In the genomic region with DNA sequence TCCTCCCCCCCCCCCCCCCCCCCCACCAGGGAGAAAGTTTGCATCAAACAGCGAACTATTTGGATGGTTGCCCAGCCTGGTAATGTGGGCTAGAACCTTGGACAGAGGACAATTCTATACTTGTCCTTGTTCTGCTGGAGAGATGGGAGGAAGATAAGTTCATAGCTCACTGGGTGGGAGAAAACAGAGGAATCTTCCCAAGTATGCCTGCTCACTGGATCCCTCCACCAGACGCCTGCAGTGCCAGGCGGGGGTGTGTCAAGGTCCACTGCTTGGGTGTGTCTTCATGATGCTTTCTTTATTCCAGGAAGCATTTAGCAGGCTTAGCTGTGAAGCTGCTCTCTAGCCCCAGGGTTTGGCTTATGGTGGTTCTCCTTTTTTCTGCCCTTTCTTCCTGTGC, we compare ENCODE assay signal across 8 mouse cellular contexts. TPM values are rescaled to one million over a fixed set of nuclear protein-coding genes. Genes with fewer than 3 reads are reported as not detected.
A peak's percentile ranks its signal among the peaks of the same experiment; 100 is the strongest.
DNase-seq lines count a peak whose midpoint lies in the region; ATAC-seq and TF ChIP-seq lines count a peak whose summit lies in the region.

No protein-coding gene starts in this region.

- no peaks in the 10 kb centered on the region for H3K36me3 ChIP-seq in forebrain, embryonic 11.5 days (ENCODE audit: control insufficient read depth, insufficient read depth, low read length)
- H3K36me3 ChIP-seq in midbrain, embryonic 11.5 days (ENCODE audit: control insufficient read depth, insufficient read depth, low read length): no peaks in the 10 kb centered on the region

- H3K27me3 ChIP-seq in forebrain, embryonic 11.5 days (ENCODE audit: control insufficient read depth, insufficient read depth, low read length): no peaks in the 10 kb centered on the region
- H3K27me3 ChIP-seq in midbrain, embryonic 11.5 days (ENCODE audit: control insufficient read depth, insufficient read depth, low read length): no peaks in the 10 kb centered on the region

- H3K4me2 ChIP-seq in forebrain, embryonic 11.5 days (ENCODE audit: low read depth, low read length, severe bottlenecking): peak overlapping the region; percentile 18; the same call in 1 of the 2 replicates
- H3K4me2 ChIP-seq in midbrain, embryonic 11.5 days: no peak overlapping the region

- no peak for TF ChIP-seq CTCF in layer of hippocampus, adult 2 months (conservative IDR thresholded peaks at IDR 0.05)

- H3K9ac ChIP-seq in forebrain, embryonic 11.5 days (ENCODE audit: low read length): peak overlapping the region; percentile 28; the same call in 1 of the 2 replicates
- peak overlapping the region; percentile 6; the same call in 1 of the 2 replicates for H3K9ac ChIP-seq in midbrain, embryonic 11.5 days (ENCODE audit: low read length)

- DNase-seq in layer of hippocampus, adult 2 months (ENCODE audit: low spot score in 2 of 2): no peak
- no peak for DNase-seq in layer of hippocampus, adult 9-10 months (ENCODE audit: low spot score)
- peak; percentile 82 for DNase-seq in Muller cell, postnatal 12 days (ENCODE audit: inconsistent ontology term)
- no peak for DNase-seq in forebrain, embryonic 11.5 days (ENCODE audit: low spot score)
- DNase-seq in kidney, adult 8-10 months: peak; percentile 57 to 73
- no peak for DNase-seq in midbrain, embryonic 11.5 days (ENCODE audit: low spot score, missing footprints)
- DNase-seq in layer of hippocampus, postnatal 25 days (ENCODE audit: extremely low spot score in 1 of 2, low spot score in 1 of 2): no peak
- DNase-seq in right cerebral cortex, postnatal 4 days: no peak

- 13% methylated on average over 3 of the region's 3 CpGs for WGBS in forebrain, embryonic 11.5 days
- 20% methylated on average over 3 of the region's 3 CpGs for WGBS in midbrain, embryonic 11.5 days

- H3K4me1 ChIP-seq in forebrain, embryonic 11.5 days (replicated peaks; ENCODE audit: control insufficient read depth, insufficient read depth, low read length): peaks cover 56% of the 10 kb centered on the region
- H3K4me1 ChIP-seq in midbrain, embryonic 11.5 days (ENCODE audit: control insufficient read depth, insufficient read depth, low read length): peaks cover 65% of the 10 kb centered on the region

- H3K27ac ChIP-seq in layer of hippocampus, adult 2 months: peak overlapping the region; percentile 74
- H3K27ac ChIP-seq in forebrain, embryonic 11.5 days (ENCODE audit: low read depth, low read length): peak overlapping the region; percentile 54
- peak overlapping the region; percentile 72 for H3K27ac ChIP-seq in midbrain, embryonic 11.5 days (ENCODE audit: low read depth, low read length)

- ATAC-seq in forebrain, embryonic 11.5 days (replicated peaks; ENCODE audit: low FRiP score): 0 out of 2 replicates have a peak, but pooled peaks have one; percentile 6
- ATAC-seq in midbrain, embryonic 11.5 days (ENCODE audit: low FRiP score): peak; percentile 34; the same call in 1 of the 2 replicates

- H3K4me3 ChIP-seq in layer of hippocampus, adult 2 months: no peak overlapping the region
- H3K4me3 ChIP-seq in forebrain, embryonic 11.5 days (ENCODE audit: low read depth, low read length): no peak overlapping the region
- no peak overlapping the region for H3K4me3 ChIP-seq in midbrain, embryonic 11.5 days (ENCODE audit: low read depth, low read length)

- no peaks in the 10 kb centered on the region for H3K9me3 ChIP-seq in forebrain, embryonic 11.5 days (ENCODE audit: control insufficient read depth, low read length)
- H3K9me3 ChIP-seq in midbrain, embryonic 11.5 days (ENCODE audit: control insufficient read depth, low read length): no peaks in the 10 kb centered on the region

RNA-seq across cellular contexts. Expression of gene Sept11, which starts 34.5 kb away (rescaled TPM):
- total RNA-seq in layer of hippocampus, adult 2 months (2021): 100 to 1,000 TPM; 107 to 115 TPM
- polyA plus RNA-seq in forebrain, embryonic 11.5 days (2014; fragmentation: Nextera tagmentation; extraction: Ambion mirVana): 288 and 296 TPM in 2 replicates
- 251 and 269 TPM in 2 replicates for polyA plus RNA-seq in midbrain, embryonic 11.5 days (2014; fragmentation: Nextera tagmentation; extraction: Ambion mirVana)
- total RNA-seq in layer of hippocampus, postnatal 25 days (2021): 100 to 1,000 TPM in 1 of 2 experiments, 10 to 100 TPM in 1; 98.9 to 113 TPM

Comparison
In these comparisons a context has a peak if more than half of its experiments do, and no peak if none do; other contexts are left out.
1. DNase-seq: peak in Muller cell, postnatal 12 days (single experiment) and kidney, adult 8-10 months (2 of 2); none in layer of hippocampus, adult 2 months (0 of 2), layer of hippocampus, adult 9-10 months (single experiment), forebrain, embryonic 11.5 days (single experiment), midbrain, embryonic 11.5 days (single experiment), layer of hippocampus, postnatal 25 days (0 of 2) and right cerebral cortex, postnatal 4 days (single experiment).
2. Peak in every context shown above with its lines, with median percentiles within 50 percentile points of each other: H3K27ac ChIP-seq.